Mouse (Mus musculus) left cerebral cortex, adult 18-20 months (tissue): ENCODE results near the gene Snx1. TPM values are rescaled to one million over a fixed set of nuclear protein-coding genes. Genes with fewer than 3 reads are reported as not detected.
A peak's percentile ranks its signal among the peaks of the same experiment; 100 is the strongest.

Source experiments
- DNase-seq, 2 experiments: peaks; one replicate each; pipeline ENCODE4 v3.0.0; 2021 to 2022; ENCODE audit warnings: low spot score in 2 of 2, mixed read lengths in 1 of 2
- total RNA-seq, 2 experiments: library from RNA; stranded (reverse); gene quantifications; 2 replicates each; pipeline ENCODE4 v1.2.3; 2021

Snx1 gene
- total RNA-seq, 2 experiments from 2014 or later = 69.6 to 74.9 TPM

DNA sequence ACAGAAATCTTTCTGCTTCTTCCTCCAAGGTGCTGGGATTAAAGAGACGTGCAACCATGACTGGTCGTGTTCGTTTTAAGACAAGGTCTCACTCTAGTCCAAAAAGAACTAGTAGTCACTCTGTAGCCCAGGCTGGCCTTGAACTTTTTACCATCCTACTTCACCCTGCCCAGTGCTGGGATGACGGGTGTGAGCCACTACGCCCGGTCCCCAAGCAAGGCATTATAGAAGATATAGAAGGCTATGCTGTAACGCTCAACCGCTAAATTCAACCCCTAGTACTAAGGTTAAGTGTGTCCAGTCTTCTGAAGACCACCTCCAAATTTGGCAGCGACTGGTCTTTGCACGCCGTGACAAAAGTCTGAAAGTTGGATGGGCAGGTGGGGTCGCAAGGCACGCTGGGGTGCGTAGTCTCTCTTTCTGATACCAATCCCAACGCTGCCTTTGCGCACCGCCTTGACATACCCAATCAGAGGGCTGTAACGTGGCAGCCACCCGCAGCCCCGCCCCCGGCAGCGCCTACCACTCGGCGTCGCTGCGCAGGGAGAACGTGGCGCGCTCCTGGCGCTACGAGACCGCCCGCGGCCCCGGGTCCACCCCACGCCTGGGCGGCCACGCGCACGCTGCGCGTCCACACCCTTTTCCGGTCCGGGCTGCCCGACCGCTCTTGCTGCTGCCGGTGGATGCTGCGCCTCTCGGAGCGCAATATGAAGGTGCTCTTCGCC is 66.6 kb downstream of the Snx1 start, which contains the start of gene Ppib:
TSS of gene Ppib (plus strand) at position 640 of the 725 bp plus-strand sequence.
- peak; percentile 96 to 99 for DNase-seq

DNA sequence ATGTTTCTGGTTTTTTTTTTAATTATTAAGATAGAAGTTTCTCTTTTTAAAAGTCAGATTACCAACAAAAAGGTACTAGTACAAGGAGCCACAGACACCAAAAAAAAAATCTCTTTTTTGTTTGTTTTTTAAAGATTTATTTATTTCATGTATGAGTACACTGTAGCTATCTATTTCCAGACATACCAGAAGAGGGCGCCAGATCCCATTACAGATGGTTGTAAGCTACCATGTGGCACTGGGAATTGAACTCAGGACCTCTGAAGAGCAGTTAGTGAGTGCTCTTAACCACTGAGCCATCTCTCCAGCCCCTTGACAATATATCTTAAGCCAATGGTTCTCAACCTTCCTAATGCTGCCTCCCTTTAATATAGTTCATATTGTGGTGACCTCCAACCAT is 72.8 kb downstream of the Snx1 start:
- no peak for DNase-seq

GRCm38 (mm10) chr9:66052731-66053130 is 73.7 kb downstream of the Snx1 start:
- no peak for DNase-seq

- DNase-seq = no peak
Measured at GRCm38 (mm10) chr9:66051493-66051892, 74.9 kb downstream of the Snx1 start.

DNA sequence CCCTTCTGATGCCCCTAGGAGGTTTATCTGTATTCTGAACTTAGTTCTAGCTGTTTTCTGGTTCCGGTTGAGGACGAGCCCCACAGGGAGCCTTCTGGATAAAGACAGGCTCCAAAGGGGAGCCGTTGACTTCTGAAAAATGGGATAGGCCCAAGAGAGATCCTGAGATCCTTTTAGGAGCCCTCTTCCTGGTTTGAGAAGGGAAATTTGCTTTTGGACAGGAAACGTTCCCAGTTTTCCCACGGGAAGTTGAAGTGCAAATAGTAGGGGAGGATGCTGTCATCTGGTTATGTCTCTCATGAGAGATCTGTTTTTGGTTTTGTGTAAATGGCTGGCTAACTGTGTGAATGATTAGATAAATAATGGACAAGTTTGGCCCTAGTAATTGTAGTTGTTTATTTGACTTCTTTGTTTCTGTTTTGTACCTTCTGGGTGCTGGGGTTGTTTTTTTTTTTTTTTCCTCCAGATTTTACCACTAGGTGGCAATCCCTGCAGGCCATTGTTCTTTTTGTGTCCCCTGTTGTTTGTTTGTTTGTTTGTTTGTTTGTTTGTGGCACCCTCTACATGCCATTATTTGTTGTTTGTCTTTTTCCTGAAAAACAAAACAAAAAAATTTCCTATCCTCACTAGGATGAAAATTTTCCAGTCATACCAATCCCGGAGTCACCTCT is 76.3 kb downstream of the Snx1 start:
- DNase-seq = no peak

DNA sequence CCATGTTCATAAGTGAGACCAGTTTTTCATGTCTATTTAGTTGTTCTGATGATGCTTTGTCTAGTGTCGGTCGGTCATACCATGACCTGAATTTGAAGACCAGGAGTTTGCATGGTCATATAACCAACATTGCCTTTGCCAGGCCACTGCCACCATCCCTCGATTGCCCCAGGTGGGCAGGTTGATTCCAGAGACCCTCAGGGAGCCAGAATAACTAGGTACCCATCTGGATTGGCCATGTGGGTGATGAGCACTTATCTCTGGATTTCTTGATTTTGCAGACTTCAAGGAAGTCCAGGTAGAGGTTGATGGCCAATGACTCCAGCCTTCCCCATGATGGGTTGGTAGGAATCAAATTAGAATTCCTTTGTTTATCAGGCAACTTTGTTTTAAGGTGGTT is 83.1 kb downstream of the Snx1 start:
- no peak for DNase-seq

GRCm38 (mm10) chr9:66042331-66042730 is 84.1 kb downstream of the Snx1 start:
- DNase-seq = no peak

- DNase-seq = peak in 1 of 2 experiments; percentile 40
Measured at GRCm38 (mm10) chr9:66040801-66041200, 85.6 kb downstream of the Snx1 start.

DNA sequence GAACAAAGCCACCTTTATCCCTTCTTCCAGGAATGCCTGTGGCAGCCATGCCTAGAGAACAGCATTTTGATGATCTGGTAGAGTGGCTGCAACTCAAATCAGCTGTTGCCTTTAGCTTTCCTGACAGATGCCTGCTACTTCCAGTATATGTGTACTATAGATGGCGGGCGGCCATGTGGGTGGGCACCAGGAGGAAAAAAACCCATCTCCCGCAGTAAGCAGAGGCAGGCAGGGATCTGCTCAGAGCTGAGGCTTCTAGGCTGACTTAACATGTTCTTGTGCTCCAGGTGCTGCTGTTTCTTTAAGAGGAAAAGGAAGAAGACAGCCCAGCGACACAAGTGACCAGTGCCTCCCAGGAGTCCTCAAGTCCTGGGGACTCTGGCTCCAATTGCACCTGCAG is 87.1 kb downstream of the Snx1 start:
- DNase-seq = peak; percentile 44 to 47

DNA sequence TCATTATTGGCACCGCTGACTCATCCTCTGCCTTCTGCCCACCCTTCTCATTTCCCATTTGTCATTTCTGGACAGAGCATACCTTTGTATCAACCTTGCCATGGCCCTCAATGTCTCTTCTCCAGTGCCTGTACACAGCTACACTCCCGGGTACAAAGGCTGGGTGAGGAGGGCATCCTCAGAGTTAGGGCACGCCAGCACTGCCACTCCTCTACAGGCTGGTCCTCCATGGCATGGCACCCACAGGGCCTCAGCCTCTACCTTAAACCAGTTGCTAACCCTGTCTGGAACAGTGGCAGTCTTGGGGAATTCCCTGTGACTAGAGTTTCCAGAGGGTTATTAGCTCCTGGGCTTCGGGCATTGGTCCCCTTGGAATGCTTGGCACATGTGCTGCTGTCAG is 87.8 kb downstream of the Snx1 start:
- DNase-seq = no peak

Other genes starting within 250 kb of the Snx1 start
- under 1 TPM in 1 of 2 experiments, not detected in 1; 0.28 TPM for gene Pclaf, start 236.3 kb downstream of the Snx1 start, total RNA-seq
- gene Trip4, start 217.8 kb downstream of the Snx1 start, total RNA-seq = 10 to 100 TPM; 33.0 to 35.3 TPM
- gene Csnk1g1, start 217.7 kb downstream of the Snx1 start, total RNA-seq = 10 to 100 TPM; 42.2 to 42.9 TPM
- 100 to 1,000 TPM; 158 to 163 TPM for gene Ppib, start 66.4 kb downstream of the Snx1 start, total RNA-seq
- 1 to 10 TPM; 3.7 to 4.4 TPM for gene Snx22, start 56.9 kb downstream of the Snx1 start, total RNA-seq
- gene Ciao2a, start within 50 bp of the Snx1 start, total RNA-seq = 10 to 100 TPM; 28.7 to 33.7 TPM
- gene Dapk2, start 31.6 kb upstream of the Snx1 start, total RNA-seq = 1 to 10 TPM; 2.5 to 2.7 TPM
- 100 to 1,000 TPM; 110 to 114 TPM for gene Herc1, start 223.9 kb upstream of the Snx1 start, total RNA-seq